Mouse (Mus musculus) C2C12 (cell line): ENCODE results near the gene Cops3. TPM values are rescaled to one million over a fixed set of nuclear protein-coding genes. Genes with fewer than 3 reads are reported as not detected.

ENCODE experiments used
- H3K27me3 ChIP-seq: one replicate; pipeline ENCODE4 v1.6.1; 2011; ENCODE audit not compliant: control insufficient read depth, insufficient read depth, insufficient read length
- H3K36me3 ChIP-seq: one replicate; pipeline ENCODE4 v1.6.1; 2011; ENCODE audit not compliant: control insufficient read depth, insufficient read depth
- H3K4me3 ChIP-seq: one replicate; pipeline ENCODE4 v1.5.1; 2011; ENCODE audit warnings: mild to moderate bottlenecking, control low read depth; ENCODE audit not compliant: poor library complexity, insufficient read depth, severe bottlenecking
- H3K79me2 ChIP-seq: one replicate; pipeline ENCODE4 v1.6.1; 2011; ENCODE audit not compliant: control insufficient read depth, insufficient read depth
- H3K79me3 ChIP-seq: one replicate; pipeline ENCODE4 v1.6.1; 2011; ENCODE audit warnings: low read depth, control low read depth
- H3ac ChIP-seq: one replicate; pipeline ENCODE3; 2011; ENCODE audit warnings: low read depth; ENCODE audit not compliant: control insufficient read depth, insufficient read length
- CEBPB ChIP-seq: IDR thresholded peaks from one replicate; pipeline ENCODE4 v1.6.1; 2011; ENCODE audit warnings: low read depth, mild to moderate bottlenecking, control low read depth, moderate library complexity
- CTCF ChIP-seq: IDR thresholded peaks from one replicate; pipeline ENCODE4 v1.5.1; 2011; ENCODE audit not compliant: control insufficient read depth, insufficient read depth, insufficient read length
- FOSL1 ChIP-seq: IDR thresholded peaks from one replicate; pipeline ENCODE4 v1.8.0; 2011; ENCODE audit warnings: mild to moderate bottlenecking, low read length; ENCODE audit not compliant: poor library complexity, insufficient read depth, severe bottlenecking
- MAX ChIP-seq: IDR thresholded peaks from one replicate; pipeline ENCODE4 v1.6.1; 2011; ENCODE audit warnings: mild to moderate bottlenecking, control low read depth
- MYOD1 ChIP-seq: IDR thresholded peaks from one replicate; pipeline ENCODE4 v1.6.1; 2011; ENCODE audit warnings: low read depth; ENCODE audit not compliant: control insufficient read depth, insufficient read length
- MYOG ChIP-seq: IDR thresholded peaks from one replicate; pipeline ENCODE4 v1.6.1; 2011; ENCODE audit not compliant: control insufficient read depth, insufficient read length; ENCODE audit errors: extremely low read depth
- USF1 ChIP-seq: IDR thresholded peaks from one replicate; pipeline ENCODE4 v1.6.1; 2011; ENCODE audit warnings: low read depth, mild to moderate bottlenecking, control low read depth, moderate library complexity
- polyA plus RNA-seq: library from polyadenylated mRNA; unstranded; fragments of >200 nt; fragmentation: generic; extraction: Trizol; gene quantifications from one replicate; pipeline ENCODE4 v1.2.1, GENCODE M21; 2012; ENCODE audit warnings: missing spikeins

Gene Cops3
- polyA plus RNA-seq, 1 experiment, result 69.0 TPM

DNA sequence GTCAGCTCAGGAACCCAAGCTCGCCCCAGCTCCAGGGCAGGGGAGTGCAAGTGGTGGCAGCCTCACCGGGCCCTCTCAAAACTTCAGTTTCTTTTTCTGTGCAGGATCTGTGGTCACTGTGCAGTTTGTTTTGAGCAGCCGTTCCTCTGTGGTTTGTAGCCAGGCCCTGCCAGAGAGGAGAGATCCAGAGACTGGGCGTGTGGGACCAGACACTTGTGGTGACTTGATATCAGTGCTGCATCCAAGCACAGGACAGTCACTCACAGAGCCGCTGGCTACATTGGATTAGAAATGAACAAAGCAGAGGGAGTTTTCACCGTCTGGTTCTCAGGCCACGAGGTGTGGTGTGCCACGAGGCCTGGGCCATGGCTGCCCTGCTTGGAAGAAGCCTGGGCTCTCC, 32.5 kb upstream of the Cops3 start:
- no peaks in the 10 kb centered on the region for H3K27me3 ChIP-seq
- no peak overlapping the region for H3K4me3 ChIP-seq
- H3K79me3 ChIP-seq, result no peaks in the 10 kb centered on the region
- no peak overlapping the region for H3ac ChIP-seq
- no peaks in the 10 kb centered on the region for H3K79me2 ChIP-seq
- TF ChIP-seq USF1 (no peak), CTCF (no peak), MAX (no peak), MYOD1 (no peak), MYOG (no peak), CEBPB (no peak), FOSL1 (no peak)
- peaks cover 17% of the 10 kb centered on the region for H3K36me3 ChIP-seq

DNA sequence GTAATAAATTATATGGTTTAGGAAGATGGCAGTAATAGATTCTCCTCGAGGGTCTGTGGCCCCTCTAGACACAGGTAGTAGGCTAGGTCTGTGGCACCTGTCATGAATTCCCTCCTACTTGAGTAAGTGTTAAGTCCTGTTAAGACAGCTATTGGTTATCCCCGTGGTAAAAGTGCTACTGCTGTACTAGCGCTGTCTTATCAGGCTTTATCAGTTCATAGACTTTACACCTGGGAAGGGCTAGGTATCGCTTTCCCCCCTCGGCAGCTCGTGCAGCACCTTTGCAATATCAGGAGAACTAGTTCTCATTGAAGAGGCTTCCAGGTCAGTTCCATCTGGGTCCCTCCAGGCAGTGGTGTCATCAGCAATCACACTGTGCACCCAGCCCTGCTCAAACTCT, 24.7 kb upstream of the Cops3 start:
- no peak for TF ChIP-seq MYOD1
- TF ChIP-seq CTCF, result no peak
- no peak for TF ChIP-seq MAX
- no peak for TF ChIP-seq CEBPB
- no peak for TF ChIP-seq FOSL1
- no peak for TF ChIP-seq MYOG
- no peaks in the 10 kb centered on the region for H3K79me2 ChIP-seq
- no peaks in the 10 kb centered on the region for H3K79me3 ChIP-seq
- H3ac ChIP-seq, result no peak overlapping the region
- H3K4me3 ChIP-seq, result no peak overlapping the region
- no peaks in the 10 kb centered on the region for H3K27me3 ChIP-seq
- H3K36me3 ChIP-seq, result peaks cover 8% of the 10 kb centered on the region

DNA sequence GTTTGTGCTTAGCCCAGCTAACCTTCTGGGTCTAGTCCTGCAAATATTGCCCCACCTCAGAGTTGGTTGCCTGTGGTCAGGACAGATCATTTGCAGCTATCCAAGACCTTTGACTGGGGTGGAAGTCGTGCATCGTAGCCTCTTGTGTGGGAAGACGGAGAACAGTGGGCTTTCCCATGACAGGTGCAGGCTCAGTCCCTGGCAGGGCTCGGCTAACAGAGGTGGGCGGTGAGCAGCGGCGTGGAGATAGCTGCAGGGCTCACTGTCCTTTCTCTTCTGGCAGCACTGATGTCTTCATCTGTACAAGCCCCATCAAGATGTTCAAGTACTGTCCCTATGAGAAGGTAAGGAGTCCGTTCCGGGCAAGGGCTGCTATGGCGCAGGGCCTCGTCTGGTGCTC, 20.8 kb upstream of the Cops3 start:
- Histone ChIP-seq H3K27me3 (no peaks in the 10 kb centered on the region), H3K79me3 (no peaks in the 10 kb centered on the region), H3K36me3 (peaks cover 4% of the 10 kb centered on the region), H3ac (no peak overlapping the region), H3K4me3 (no peak overlapping the region), H3K79me2 (no peaks in the 10 kb centered on the region)
- TF ChIP-seq MYOG (no peak), MYOD1 (no peak), MAX (no peak), CTCF (no peak), FOSL1 (no peak), CEBPB (no peak), USF1 (no peak)

DNA sequence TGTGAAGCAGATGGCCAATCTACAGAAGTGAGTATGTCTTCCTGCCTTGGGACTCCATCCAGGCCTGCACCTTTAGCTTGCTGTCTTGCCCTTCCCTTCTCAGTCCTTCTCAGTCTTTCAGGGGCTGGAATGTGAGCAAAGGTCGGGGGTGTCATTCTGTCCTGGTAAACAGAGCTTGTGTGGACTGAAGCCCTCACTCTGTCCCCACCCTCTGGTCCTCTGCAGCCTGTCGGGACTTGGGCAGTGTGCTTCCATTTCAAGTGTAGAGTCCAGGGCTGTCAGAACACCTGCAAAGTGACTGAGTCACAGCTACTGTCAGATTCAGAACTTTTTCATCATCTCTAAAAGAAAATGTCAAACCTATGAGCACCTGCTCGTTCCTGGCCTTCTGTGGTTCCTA, 13.2 kb upstream of the Cops3 start:
- Histone ChIP-seq H3K79me2 (peaks cover 20% of the 10 kb centered on the region), H3K4me3 (no peak overlapping the region), H3ac (no peak overlapping the region), H3K79me3 (peaks cover 2% of the 10 kb centered on the region), H3K36me3 (peaks cover 4% of the 10 kb centered on the region), H3K27me3 (no peaks in the 10 kb centered on the region)
- TF ChIP-seq MYOG (no peak), CTCF (no peak), MAX (no peak), CEBPB (no peak), FOSL1 (no peak), MYOD1 (no peak), USF1 (no peak)

DNA sequence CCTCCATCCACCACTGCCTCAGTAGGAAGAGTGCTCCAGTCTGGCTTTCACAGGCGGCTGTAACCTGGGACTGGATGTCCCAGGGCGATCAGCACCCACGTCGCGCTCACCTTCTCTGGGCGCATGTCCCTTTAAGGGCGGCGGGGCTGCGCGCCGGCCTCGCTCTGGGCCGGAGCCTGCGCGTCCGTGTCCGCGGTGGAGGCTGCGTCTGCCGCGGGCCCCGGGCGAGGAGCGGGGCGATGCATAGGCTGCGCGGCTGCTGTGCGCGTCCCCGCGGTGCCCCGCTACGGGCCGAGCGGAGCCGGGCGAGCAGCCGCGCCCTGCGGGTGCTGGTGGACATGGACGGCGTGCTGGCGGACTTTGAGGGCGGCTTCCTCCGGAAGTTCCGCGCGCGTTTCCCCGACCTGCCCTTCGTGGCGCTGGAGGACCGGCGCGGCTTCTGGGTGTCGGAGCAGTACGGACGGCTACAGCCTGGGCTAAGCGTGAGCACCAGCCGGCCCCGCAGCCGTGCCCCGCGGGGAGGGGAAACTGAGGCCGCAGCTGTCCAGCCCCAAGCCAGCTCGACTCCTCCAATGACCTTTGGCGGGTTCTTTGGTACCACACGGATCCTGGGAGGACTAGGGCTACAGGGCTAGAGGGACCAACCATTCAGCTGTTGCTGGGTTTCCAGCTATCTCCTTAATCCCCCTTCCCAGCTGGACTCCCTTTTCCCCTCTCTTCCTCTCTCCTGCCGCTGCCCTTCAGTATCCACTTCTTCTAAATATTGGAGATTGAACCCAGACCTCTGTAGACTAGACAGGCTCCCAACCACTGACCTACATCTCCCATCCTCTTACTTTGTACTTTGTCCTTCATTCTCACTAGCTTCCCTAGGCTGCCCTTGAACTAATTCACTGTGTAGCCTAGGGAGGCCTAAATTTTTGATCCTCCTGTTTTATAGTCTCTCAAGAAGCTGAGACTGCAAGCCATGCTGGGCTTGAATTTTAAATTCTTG, 8.6 kb upstream of the Cops3 start:
- no peak for TF ChIP-seq CEBPB
- TF ChIP-seq MAX, result peak; percentile 35
- no peak for TF ChIP-seq CTCF
- no peak for TF ChIP-seq MYOD1
- no peak for TF ChIP-seq USF1
- no peak for TF ChIP-seq FOSL1
- peak overlapping the region; percentile 95 for H3ac ChIP-seq
- peaks cover 8% of the 10 kb centered on the region for H3K36me3 ChIP-seq
- peak overlapping the region; percentile 56 for H3K4me3 ChIP-seq
- H3K79me3 ChIP-seq, result peaks cover 7% of the 10 kb centered on the region
- H3K79me2 ChIP-seq, result peaks cover 45% of the 10 kb centered on the region
- no peaks in the 10 kb centered on the region for H3K27me3 ChIP-seq
